Mouse (Mus musculus) cortical plate, adult 2 months (tissue): ENCODE results near the gene Lgi1. TPM values are rescaled to one million over a fixed set of nuclear protein-coding genes. Genes with fewer than 3 reads are reported as not detected.

Source experiments
- H3K27ac ChIP-seq: fragments of 200-500 bp; 2 replicates; pipeline ENCODE4 v1.5.1; 2012; ENCODE audit warnings: low read length, control low read depth, inconsistent platforms; ENCODE audit not compliant: insufficient read depth
- H3K4me1 ChIP-seq: fragments of 200-500 bp; 2 replicates; pipeline ENCODE4 v1.6.1; 2011; ENCODE audit warnings: low read length; ENCODE audit not compliant: control insufficient read depth, insufficient read depth
- H3K4me3 ChIP-seq: fragments of 200-500 bp; 2 replicates; pipeline ENCODE4 v1.5.1; 2011; ENCODE audit warnings: mild to moderate bottlenecking, low read length, control low read depth; ENCODE audit not compliant: insufficient read depth
- CTCF ChIP-seq: fragments of 200-500 bp; IDR thresholded peaks from 2 replicates; pipeline ENCODE4 v1.5.1; 2011; ENCODE audit warnings: mild to moderate bottlenecking, control low read depth, low read length; ENCODE audit not compliant: insufficient read depth; ENCODE audit errors: extremely low read depth
- POLR2A ChIP-seq: fragments of 200-500 bp; IDR thresholded peaks from 2 replicates; pipeline ENCODE4 v1.6.1; 2011; ENCODE audit warnings: mild to moderate bottlenecking, low read length, control low read depth; ENCODE audit not compliant: insufficient read depth; ENCODE audit errors: extremely low read depth
- polyA plus RNA-seq: library from polyadenylated mRNA; depleted of rRNA; stranded (reverse); fragments of >200 nt; gene quantifications from 2 replicates; pipeline ENCODE4 v1.2.3, GENCODE M21; 2012; rRNA removed

Gene Lgi1
- polyA plus RNA-seq, 1 experiment, result 80.9 TPM

GRCm38 (mm10) chr19:38352495-38353130, 88.3 kb downstream of the Lgi1 start:
- no peak overlapping the region for H3K27ac ChIP-seq
- H3K4me3 ChIP-seq, result no peak overlapping the region
- H3K4me1 ChIP-seq, result peaks cover 2% of the 10 kb centered on the region; the same call in 1 of the 2 replicates
- TF ChIP-seq POLR2A (no peak), CTCF (peak; percentile 38; the same call in 1 of the 2 replicates)

- Histone ChIP-seq H3K27ac (no peak overlapping the region), H3K4me1 (peaks cover 2% of the 10 kb centered on the region; the same call in 1 of the 2 replicates), H3K4me3 (no peak overlapping the region)
- TF ChIP-seq POLR2A, result no peak
- no peak for TF ChIP-seq CTCF
Measured at GRCm38 (mm10) chr19:38354279-38354678, 89.9 kb downstream of the Lgi1 start.

- TF ChIP-seq POLR2A (no peak), CTCF (no peak)
- no peak overlapping the region for H3K27ac ChIP-seq
- no peak overlapping the region for H3K4me3 ChIP-seq
Measured at GRCm38 (mm10) chr19:38354819-38355360, 90.6 kb downstream of the Lgi1 start.

GRCm38 (mm10) chr19:38356211-38356828, 92.0 kb downstream of the Lgi1 start:
- TF ChIP-seq CTCF (no peak), POLR2A (no peak)
- Histone ChIP-seq H3K4me3 (no peak overlapping the region), H3K4me1 (peaks cover 2% of the 10 kb centered on the region; the same call in 1 of the 2 replicates)

More at GRCm38 (mm10) chr19:38354819-38355360, 90.6 kb downstream of the Lgi1 start:
- peaks cover 2% of the 10 kb centered on the region; the same call in 1 of the 2 replicates for H3K4me1 ChIP-seq

GRCm38 (mm10) chr19:38357956-38358623, 93.8 kb downstream of the Lgi1 start:
- Histone ChIP-seq H3K27ac (no peak overlapping the region), H3K4me3 (no peak overlapping the region), H3K4me1 (no peaks in the 10 kb centered on the region)
- TF ChIP-seq CTCF, result no peak
- TF ChIP-seq POLR2A, result no peak

More at GRCm38 (mm10) chr19:38356211-38356828, 92.0 kb downstream of the Lgi1 start:
- no peak overlapping the region for H3K27ac ChIP-seq

GRCm38 (mm10) chr19:38359287-38359686, 95.0 kb downstream of the Lgi1 start:
- Histone ChIP-seq H3K4me3 (no peak overlapping the region), H3K27ac (no peak overlapping the region), H3K4me1 (no peaks in the 10 kb centered on the region)
- TF ChIP-seq POLR2A (no peak), CTCF (no peak)

Other genes starting within 250 kb of the Lgi1 start
- 4.3 and 4.8 TPM in 2 replicates for gene Myof, start 221.0 kb upstream of the Lgi1 start, polyA plus RNA-seq
- 0.44 and 0.79 TPM in 2 replicates for gene Cep55, start 209.5 kb upstream of the Lgi1 start, polyA plus RNA-seq
- gene Ffar4, start 167.5 kb upstream of the Lgi1 start, polyA plus RNA-seq, result 0.11 TPM in 1 of 2 replicates, not detected in the other
- 33.6 and 35.8 TPM in 2 replicates for gene Rbp4, start 139.3 kb upstream of the Lgi1 start, polyA plus RNA-seq
- gene Pde6c, start 131.8 kb upstream of the Lgi1 start, polyA plus RNA-seq, result 0.21 and 0.34 TPM in 2 replicates
- 21.4 and 24.9 TPM in 2 replicates for gene Fra10ac1, start 40.4 kb upstream of the Lgi1 start, polyA plus RNA-seq
- gene Slc35g1, start 131.4 kb downstream of the Lgi1 start, polyA plus RNA-seq, result 1.6 and 1.8 TPM in 2 replicates
- gene Plce1, start 216.6 kb downstream of the Lgi1 start, polyA plus RNA-seq, result 1.8 and 2.2 TPM in 2 replicates